Mouse (Mus musculus): ENCODE measurements around the gene Foxm1.

- TF ChIP-seq POLR2A (IDR thresholded peaks at IDR 0.05; ENCODE audit: insufficient read depth, low read length) (no peak), CTCF (IDR thresholded peaks at IDR 0.05; ENCODE audit: low read depth, low read length) (no peak), EP300 (IDR thresholded peaks at IDR 0.05; ENCODE audit: insufficient read depth, low read depth, low read length) (no peak)
Observed at GRCm38 (mm10) chr6:128354140-128354539, 8.6 kb upstream of the Foxm1 start.

Data from ES-Bruce4 (cell line).